ENCODE assay signal across 12 mouse cellular contexts in the genomic region with DNA sequence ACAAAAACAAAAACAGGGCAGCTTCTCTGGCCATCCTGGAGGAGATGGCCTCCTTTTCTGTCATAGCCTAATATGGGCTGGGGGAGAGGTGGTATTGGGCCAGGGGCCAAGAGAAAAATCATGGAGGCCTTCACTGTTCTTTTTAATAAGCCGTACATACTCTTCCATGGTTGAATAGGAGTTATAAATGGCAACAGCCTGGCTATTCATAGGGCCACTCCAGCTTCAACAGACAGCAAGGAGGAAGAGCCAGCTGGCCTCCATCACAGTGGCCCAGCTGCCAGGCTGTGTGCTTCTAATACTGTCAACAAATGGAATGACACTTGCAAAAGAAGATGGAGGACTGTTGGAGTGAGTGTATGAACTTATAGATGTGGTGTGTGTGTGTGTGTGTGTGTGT. TPM values are rescaled to one million over a fixed set of nuclear protein-coding genes. Genes with fewer than 3 reads are reported as not detected.
DNase-seq lines count a peak whose midpoint lies in the region; ATAC-seq and TF ChIP-seq lines count a peak whose summit lies in the region.
"Had no signal": no experiment of that assay in that cellular context is flagged by ENCODE, and none has a peak within 500 bp of the region (broad histone marks: within the 10 kb centered on the region; RNA-seq: fewer than 3 reads in every experiment).

No protein-coding gene starts in this region.

- H3K27ac ChIP-seq in embryonic facial prominence, embryonic 14.5 days (replicated peaks; ENCODE audit: low read depth, low read length) = no peak overlapping the region
- no peak overlapping the region for H3K27ac ChIP-seq in embryonic facial prominence, embryonic 10.5 days (replicated peaks)
- H3K27ac ChIP-seq in forebrain, embryonic 16.5 days (ENCODE audit: low read length) = no peak overlapping the region
- H3K27ac ChIP-seq in heart, postnatal 0 days (ENCODE audit: low read depth) = peak overlapping the region; percentile 80
- no peak overlapping the region for H3K27ac ChIP-seq in thymus, adult 2 months (ENCODE audit: control insufficient read depth, insufficient read depth, low read length)
- no peak overlapping the region for H3K27ac ChIP-seq in midbrain, embryonic 15.5 days
- H3K27ac ChIP-seq: embryonic facial prominence, embryonic 15.5 days; stomach, embryonic 15.5 days had no signal

- H3K9me3 ChIP-seq in embryonic facial prominence, embryonic 14.5 days (ENCODE audit: control insufficient read depth, low read length) = no peaks in the 10 kb centered on the region
- no peaks in the 10 kb centered on the region for H3K9me3 ChIP-seq in embryonic facial prominence, embryonic 10.5 days
- H3K9me3 ChIP-seq in forebrain, embryonic 16.5 days (ENCODE audit: control insufficient read depth, low read length) = no peaks in the 10 kb centered on the region
- no peaks in the 10 kb centered on the region for H3K9me3 ChIP-seq in heart, postnatal 0 days (replicated peaks; ENCODE audit: control insufficient read depth, low read length)
- H3K9me3 ChIP-seq in midbrain, embryonic 15.5 days = no peaks in the 10 kb centered on the region
- H3K9me3 ChIP-seq: embryonic facial prominence, embryonic 15.5 days; stomach, embryonic 15.5 days had no signal

- WGBS in embryonic facial prominence, embryonic 14.5 days = 70% methylated on average over 1 of the region's 1 CpGs
- WGBS in embryonic facial prominence, embryonic 10.5 days = 71% methylated on average over 1 of the region's 1 CpGs
- WGBS in forebrain, embryonic 16.5 days = 41% methylated on average over 1 of the region's 1 CpGs
- 30% methylated on average over 1 of the region's 1 CpGs for WGBS in heart, postnatal 0 days
- WGBS in thymus, adult 2 months = 93% methylated on average over 1 of the region's 1 CpGs
- 71% methylated on average over 1 of the region's 1 CpGs for WGBS in midbrain, embryonic 15.5 days

- H3K9ac ChIP-seq in embryonic facial prominence, embryonic 14.5 days (ENCODE audit: low read depth, low read length) = no peak overlapping the region
- H3K9ac ChIP-seq in forebrain, embryonic 16.5 days (replicated peaks; ENCODE audit: low read depth, low read length) = no peak overlapping the region
- H3K9ac ChIP-seq in heart, postnatal 0 days (replicated peaks; ENCODE audit: low read depth, low read length) = no peak overlapping the region
- no peak overlapping the region for H3K9ac ChIP-seq in midbrain, embryonic 15.5 days
- H3K9ac ChIP-seq: embryonic facial prominence, embryonic 15.5 days; stomach, embryonic 15.5 days had no signal

- H3K4me2 ChIP-seq in embryonic facial prominence, embryonic 14.5 days (ENCODE audit: low read depth, low read length) = no peak overlapping the region
- H3K4me2 ChIP-seq in forebrain, embryonic 16.5 days (ENCODE audit: low read length) = no peak overlapping the region
- H3K4me2 ChIP-seq in heart, postnatal 0 days (ENCODE audit: low read depth, low read length) = no peak overlapping the region
- no peak overlapping the region for H3K4me2 ChIP-seq in midbrain, embryonic 15.5 days
- H3K4me2 ChIP-seq: embryonic facial prominence, embryonic 15.5 days; stomach, embryonic 15.5 days had no signal

- DNase-seq in embryonic facial prominence, embryonic 14.5 days (ENCODE audit: low spot score) = peak; percentile 21
- DNase-seq in embryonic facial prominence, embryonic 10.5 days (ENCODE audit: low spot score) = no peak
- DNase-seq in layer of hippocampus, adult 8-10 months (ENCODE audit: low spot score in 2 of 2) = peak; percentile 9 to 18
- no peak for DNase-seq in layer of hippocampus, postnatal 25 days (ENCODE audit: extremely low spot score in 1 of 2, low spot score in 1 of 2)
- DNase-seq in heart, postnatal 0 days (ENCODE audit: low spot score) = peak; percentile 48
- no peak for DNase-seq in thymus, adult 2 months
- DNase-seq: B cell, adult 2 months; right cerebral cortex, postnatal 25 days had no signal

- no peaks in the 10 kb centered on the region for H3K4me1 ChIP-seq in embryonic facial prominence, embryonic 14.5 days (ENCODE audit: control insufficient read depth, insufficient read depth, low read length)
- H3K4me1 ChIP-seq in embryonic facial prominence, embryonic 10.5 days = no peaks in the 10 kb centered on the region
- no peaks in the 10 kb centered on the region; the same call in 1 of the 2 replicates for H3K4me1 ChIP-seq in forebrain, embryonic 16.5 days (replicated peaks; ENCODE audit: control insufficient read depth, insufficient read depth, low read length)
- peaks cover 56% of the 10 kb centered on the region for H3K4me1 ChIP-seq in heart, postnatal 0 days (ENCODE audit: control insufficient read depth, insufficient read depth)
- H3K4me1 ChIP-seq in thymus, adult 2 months (replicated peaks; ENCODE audit: control insufficient read depth, insufficient read depth, low read length) = no peaks in the 10 kb centered on the region
- no peaks in the 10 kb centered on the region for H3K4me1 ChIP-seq in midbrain, embryonic 15.5 days
- H3K4me1 ChIP-seq: embryonic facial prominence, embryonic 15.5 days had no signal

- H3K4me3 ChIP-seq in embryonic facial prominence, embryonic 14.5 days (ENCODE audit: low read depth, low read length) = no peak overlapping the region
- H3K4me3 ChIP-seq in embryonic facial prominence, embryonic 10.5 days = no peak overlapping the region
- H3K4me3 ChIP-seq in forebrain, embryonic 16.5 days (replicated peaks; ENCODE audit: low read length) = no peak overlapping the region
- H3K4me3 ChIP-seq in heart, postnatal 0 days (ENCODE audit: low read depth, low read length) = no peak overlapping the region
- H3K4me3 ChIP-seq in thymus, adult 2 months (ENCODE audit: control insufficient read depth, insufficient read depth, low read length) = no peak overlapping the region
- no peak overlapping the region for H3K4me3 ChIP-seq in midbrain, embryonic 15.5 days
- H3K4me3 ChIP-seq: embryonic facial prominence, embryonic 15.5 days; stomach, embryonic 15.5 days had no signal

- no peak for TF ChIP-seq EP300 in heart, postnatal 0 days (IDR thresholded peaks at IDR 0.05; ENCODE audit: low read depth)

- peaks cover 13% of the 10 kb centered on the region for H3K36me3 ChIP-seq in embryonic facial prominence, embryonic 14.5 days (ENCODE audit: control insufficient read depth, insufficient read depth, low read length)
- H3K36me3 ChIP-seq in embryonic facial prominence, embryonic 10.5 days (replicated peaks) = peaks cover 61% of the 10 kb centered on the region
- no peaks in the 10 kb centered on the region for H3K36me3 ChIP-seq in forebrain, embryonic 16.5 days (ENCODE audit: control insufficient read depth, insufficient read depth)
- peaks cover 11% of the 10 kb centered on the region; the same call in 1 of the 2 replicates for H3K36me3 ChIP-seq in heart, postnatal 0 days (replicated peaks; ENCODE audit: control insufficient read depth, insufficient read depth, low read length)
- H3K36me3 ChIP-seq in thymus, adult 2 months (ENCODE audit: control insufficient read depth, insufficient read depth, low read length) = no peaks in the 10 kb centered on the region
- no peaks in the 10 kb centered on the region for H3K36me3 ChIP-seq in midbrain, embryonic 15.5 days (replicated peaks)
- H3K36me3 ChIP-seq: embryonic facial prominence, embryonic 15.5 days; stomach, embryonic 15.5 days had no signal

- ATAC-seq in embryonic facial prominence, embryonic 14.5 days (ENCODE audit: low read depth) = no peak; the same call in 1 of the 2 replicates
- peak; percentile 72 for ATAC-seq in forebrain, embryonic 16.5 days
- peak; percentile 73 for ATAC-seq in heart, postnatal 0 days (ENCODE audit: insufficient read depth, low read depth)
- ATAC-seq in midbrain, embryonic 15.5 days (replicated peaks) = no peak

- no peaks in the 10 kb centered on the region for H3K27me3 ChIP-seq in embryonic facial prominence, embryonic 14.5 days (replicated peaks; ENCODE audit: control insufficient read depth, insufficient read depth, low read length)
- no peaks in the 10 kb centered on the region for H3K27me3 ChIP-seq in embryonic facial prominence, embryonic 10.5 days (replicated peaks; ENCODE audit: low read depth, poor library complexity, severe bottlenecking)
- no peaks in the 10 kb centered on the region for H3K27me3 ChIP-seq in forebrain, embryonic 16.5 days (replicated peaks; ENCODE audit: control insufficient read depth, insufficient read depth, low read length)
- no peaks in the 10 kb centered on the region for H3K27me3 ChIP-seq in heart, postnatal 0 days (ENCODE audit: control insufficient read depth, insufficient read depth, low read length)
- no peaks in the 10 kb centered on the region for H3K27me3 ChIP-seq in thymus, adult 2 months (ENCODE audit: control insufficient read depth, insufficient read depth, low read length)
- no peaks in the 10 kb centered on the region for H3K27me3 ChIP-seq in midbrain, embryonic 15.5 days (replicated peaks)
- H3K27me3 ChIP-seq: embryonic facial prominence, embryonic 15.5 days; stomach, embryonic 15.5 days had no signal

- TF ChIP-seq CTCF in heart, postnatal 0 days (IDR thresholded peaks at IDR 0.05; ENCODE audit: low read depth) = no peak
- no peak for TF ChIP-seq CTCF in thymus, adult 2 months (IDR thresholded peaks at IDR 0.05; ENCODE audit: borderline replicate concordance, control insufficient read depth, extremely low read depth, insufficient read depth, low read length, poor library complexity)

- no peak for TF ChIP-seq POLR2A in thymus, adult 2 months (IDR thresholded peaks at IDR 0.05; ENCODE audit: control insufficient read depth, extremely low read depth, insufficient read depth, low read length, poor library complexity)

RNA-seq across cellular contexts. Expression of gene Grb10, which starts 41.4 kb away (rescaled TPM):
- 250 and 271 TPM in 2 replicates for polyA plus RNA-seq in embryonic facial prominence, embryonic 14.5 days (2014; fragmentation: Nextera tagmentation; extraction: Ambion mirVana)
- 637 and 676 TPM in 2 replicates for polyA plus RNA-seq in embryonic facial prominence, embryonic 10.5 days (2016; fragmentation: Nextera tagmentation; extraction: Ambion mirVana)
- total RNA-seq in layer of hippocampus, adult 8-10 months (2022) = 10 to 100 TPM; 28.0 to 36.2 (median 32.3) TPM
- total RNA-seq in layer of hippocampus, postnatal 25 days (2021) = 10 to 100 TPM; 21.6 to 22.0 TPM
- polyA plus RNA-seq in forebrain, embryonic 16.5 days (2015; fragmentation: Nextera tagmentation; extraction: Ambion mirVana) = 94.2 and 95.2 TPM in 2 replicates
- total RNA-seq in heart, postnatal 0 days (2014; rRNA removed; ENCODE audit: low replicate concordance) = 687 and 726 TPM in 2 replicates
- 190 and 200 TPM in 2 replicates for polyA plus RNA-seq in heart, postnatal 0 days (2015; fragmentation: Nextera tagmentation; extraction: Ambion mirVana)
- 4.7 and 5.8 TPM in 2 replicates for polyA plus RNA-seq in thymus, adult 2 months (2012; rRNA removed)
- polyA plus RNA-seq in midbrain, embryonic 15.5 days (2015; fragmentation: Nextera tagmentation; extraction: Ambion mirVana) = 91.4 and 92.5 TPM in 2 replicates

Comparison
In these comparisons a context has a peak if more than half of its experiments do, and no peak if none do; other contexts are left out.
1. DNase-seq: peak in embryonic facial prominence, embryonic 14.5 days (single experiment), layer of hippocampus, adult 8-10 months (2 of 2) and heart, postnatal 0 days (single experiment); none in embryonic facial prominence, embryonic 10.5 days (single experiment), layer of hippocampus, postnatal 25 days (0 of 2) and thymus, adult 2 months (single experiment).
2. ATAC-seq: peak in forebrain, embryonic 16.5 days (single experiment) and heart, postnatal 0 days (single experiment); none in embryonic facial prominence, embryonic 14.5 days (single experiment) and midbrain, embryonic 15.5 days (single experiment).
3. RNA of gene Grb10, which starts 41.4 kb away (polyA plus RNA-seq): 637 to 676 TPM in embryonic facial prominence, embryonic 10.5 days, 250 to 271 TPM in embryonic facial prominence, embryonic 14.5 days, 190 to 200 TPM in heart, postnatal 0 days, 94.2 to 95.2 TPM in forebrain, embryonic 16.5 days and 91.4 to 92.5 TPM in midbrain, embryonic 15.5 days; 4.7 to 5.8 TPM in thymus, adult 2 months; every median in the first group is over 10 times any median in the second.